Mouse (Mus musculus) kidney, postnatal 0 days (tissue): ENCODE measurements around the gene Ubd. TPM values are rescaled to one million over a fixed set of nuclear protein-coding genes. Genes with fewer than 3 reads are reported as not detected.
A peak's percentile ranks its signal among the peaks of the same experiment; 100 is the strongest.

Experiments used
- ATAC-seq: fragments of 200-750 bp; cut with Nextera tagmentation; replicated peaks from 2 replicates; pipeline ENCODE4 v1.8.0; 2017; ENCODE audit warnings: low read depth, moderate number of reproducible peaks, moderate TSS enrichment, moderate library complexity; ENCODE audit not compliant: low FRiP score
- DNase-seq: peaks from one replicate; pipeline ENCODE4 v3.0.0-alpha.2; 2016; ENCODE audit warnings: low spot score
- H3K27ac ChIP-seq: fragments of 300-500 bp; sonication (generic); 2 replicates; pipeline ENCODE4 v1.5.1; 2014; ENCODE audit warnings: mild to moderate bottlenecking
- H3K27me3 ChIP-seq: fragments of 300-500 bp; sonication (generic); 2 replicates; pipeline ENCODE4 v1.6.1; 2014; ENCODE audit warnings: low read length, mixed read lengths; ENCODE audit not compliant: insufficient read depth
- H3K36me3 ChIP-seq: fragments of 300-500 bp; sonication (generic); 2 replicates; pipeline ENCODE4 v1.6.1; 2014; ENCODE audit warnings: low read length, mixed read lengths; ENCODE audit not compliant: insufficient read depth
- H3K4me1 ChIP-seq: fragments of 300-500 bp; sonication (generic); replicated peaks from 2 replicates; pipeline ENCODE4 v1.6.1; 2014; ENCODE audit warnings: antibody characterized with exemption, low read length, mixed read lengths; ENCODE audit not compliant: insufficient read depth
- H3K4me2 ChIP-seq: fragments of 300-500 bp; sonication (generic); 2 replicates; pipeline ENCODE4 v1.6.1; 2014; ENCODE audit warnings: mild to moderate bottlenecking, low read length, moderate library complexity, mixed read lengths
- H3K4me3 ChIP-seq: fragments of 300-500 bp; sonication (generic); replicated peaks from 2 replicates; pipeline ENCODE4 v1.5.1; 2014; ENCODE audit warnings: low read depth, low read length
- H3K9ac ChIP-seq: fragments of 300-500 bp; sonication (generic); 2 replicates; pipeline ENCODE4 v1.6.1; 2014; ENCODE audit warnings: low read depth, low read length
- H3K9me3 ChIP-seq: fragments of 300-500 bp; sonication (generic); replicated peaks from 2 replicates; pipeline ENCODE4 v1.6.1; 2016; ENCODE audit warnings: low read length, inconsistent platforms, mixed read lengths
- CTCF ChIP-seq: IDR thresholded peaks from 2 replicates; pipeline ENCODE4 v1.5.1; 2016; ENCODE audit warnings: antibody characterized with exemption, low read depth, mild to moderate bottlenecking, moderate library complexity
- WGBS: fragments of 180-500 bp; shearing (Covaris S2); extraction: QIAGEN DNeasy Blood & Tissue Kit; methylation state at CpG from one replicate; pipeline ENCODE4 v1.1.7; 2014; 5-methylcytosine and 5-hydroxymethylcytosine counted together
- polyA plus RNA-seq: library from polyadenylated mRNA; unstranded; fragments of >200 nt; fragmentation: Nextera tagmentation; extraction: Ambion mirVana; gene quantifications from 2 replicates; pipeline ENCODE4 v1.2.1, GENCODE M21; 2015

Ubd gene
- polyA plus RNA-seq, result not detected in 2 replicates

DNA sequence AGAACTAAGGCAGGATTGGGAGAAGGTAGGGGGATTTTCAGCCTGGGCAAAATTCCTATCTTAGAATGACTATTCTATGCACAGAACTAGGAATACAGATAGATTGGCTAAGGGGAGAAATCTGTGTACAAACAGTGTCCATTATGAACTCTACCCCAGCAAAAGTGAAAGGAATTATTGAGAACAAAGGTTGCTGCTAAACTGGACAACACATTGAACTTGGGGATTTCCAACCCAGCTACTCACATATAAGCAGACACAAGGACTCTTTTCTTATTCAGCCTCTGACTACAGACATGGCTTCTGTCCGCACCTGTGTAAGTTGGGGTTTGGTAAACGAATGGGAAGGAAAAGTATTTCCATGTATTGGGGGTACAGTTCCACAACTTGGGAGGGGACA lies at the start of gene Ubd:
Gene Ubd (plus strand): TSS at position 237 of the 400 bp plus-strand sequence.
- Histone ChIP-seq H3K4me3 (no peak within 1 kb of the TSS), H3K4me2 (no peak within 1 kb of the TSS), H3K9me3 (no peaks in the 10 kb centered on the region), H3K9ac (no peak within 1 kb of the TSS), H3K27me3 (peaks cover 24% of the 10 kb centered on the region), H3K36me3 (no peaks in the 10 kb centered on the region), H3K4me1 (no peaks in the 10 kb centered on the region), H3K27ac (no peak within 1 kb of the TSS)
- WGBS, result 86% methylated on average over 2 of the region's 2 CpGs
- no peak for TF ChIP-seq CTCF
- ATAC-seq, result no peak
- DNase-seq, result no peak

- DNase-seq (no peak), ATAC-seq (no peak)
- H3K27me3 ChIP-seq, result no peaks in the 10 kb centered on the region
- H3K9ac ChIP-seq, result no peak within 1 kb of the TSS
- no peaks in the 10 kb centered on the region for H3K4me1 ChIP-seq
- no peaks in the 10 kb centered on the region for H3K36me3 ChIP-seq
- no peak within 1 kb of the TSS for H3K27ac ChIP-seq
- H3K4me3 ChIP-seq, result no peak within 1 kb of the TSS
- no peak within 1 kb of the TSS for H3K4me2 ChIP-seq
- no peaks in the 10 kb centered on the region for H3K9me3 ChIP-seq
- no peak for TF ChIP-seq CTCF
Observed at GRCm38 (mm10) chr17:37161394-37161793, 32.3 kb upstream of the Ubd start, which contains the start of gene Olfr93. TSS of gene Olfr93 (minus strand) at chr17:37161494.

- no peak for ATAC-seq
- WGBS, result 36% methylated on average over 6 of the region's 6 CpGs
Observed at GRCm38 (mm10) chr17:37185474-37185873, 8.2 kb upstream of the Ubd start.

GRCm38 (mm10) chr17:37190711-37191110 lies 3.0 kb upstream of the Ubd start:
- H3K27ac ChIP-seq, result no peak overlapping the region
- no peak for TF ChIP-seq CTCF
- H3K9ac ChIP-seq, result no peak overlapping the region
- no peaks in the 10 kb centered on the region for H3K4me1 ChIP-seq
- no peaks in the 10 kb centered on the region for H3K9me3 ChIP-seq
- H3K4me2 ChIP-seq, result no peak overlapping the region
- H3K4me3 ChIP-seq, result no peak overlapping the region
- peak; percentile 57 for ATAC-seq
- peaks cover 6% of the 10 kb centered on the region; the same call in 1 of the 2 replicates for H3K27me3 ChIP-seq
- H3K36me3 ChIP-seq, result no peaks in the 10 kb centered on the region
- DNase-seq, result peak; percentile 77
- 53% methylated on average over 2 of the region's 2 CpGs for WGBS

More at GRCm38 (mm10) chr17:37185474-37185873, 8.2 kb upstream of the Ubd start:
- H3K9ac ChIP-seq, result no peak overlapping the region
- no peak for TF ChIP-seq CTCF
- H3K27me3 ChIP-seq, result no peaks in the 10 kb centered on the region
- H3K4me1 ChIP-seq, result no peaks in the 10 kb centered on the region
- no peaks in the 10 kb centered on the region for H3K9me3 ChIP-seq
- DNase-seq, result no peak
- H3K4me2 ChIP-seq, result no peak overlapping the region
- H3K27ac ChIP-seq, result no peak overlapping the region
- H3K4me3 ChIP-seq, result no peak overlapping the region
- no peaks in the 10 kb centered on the region for H3K36me3 ChIP-seq

- Histone ChIP-seq H3K9me3 (no peaks in the 10 kb centered on the region), H3K4me1 (no peaks in the 10 kb centered on the region), H3K27ac (no peak overlapping the region), H3K4me3 (no peak overlapping the region), H3K4me2 (no peak overlapping the region), H3K27me3 (peaks cover 24% of the 10 kb centered on the region), H3K36me3 (no peaks in the 10 kb centered on the region), H3K9ac (no peak overlapping the region)
- no peak for TF ChIP-seq CTCF
- DNase-seq, result no peak
- no peak for ATAC-seq
Observed at GRCm38 (mm10) chr17:37193032-37193431, 660 bp upstream of the Ubd start.

DNA sequence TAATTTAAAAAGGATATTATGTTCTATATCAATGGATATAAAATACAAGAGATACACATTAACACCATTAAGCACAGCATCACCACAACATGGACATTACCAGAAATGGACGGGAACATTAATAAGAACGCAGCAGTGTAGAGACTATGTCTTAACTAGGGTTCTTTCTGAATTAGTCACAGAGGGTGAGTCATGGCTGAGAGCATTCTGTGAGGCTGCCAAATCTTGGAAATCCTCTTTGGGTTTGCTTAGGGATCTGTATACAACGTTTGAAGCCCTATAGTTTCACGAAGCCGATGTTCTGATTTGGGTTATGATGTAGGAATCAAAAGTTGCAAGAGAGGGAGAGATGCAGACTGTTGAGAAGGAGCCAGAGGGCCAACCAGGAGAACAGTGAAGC lies 1.1 kb downstream of the Ubd start:
- Histone ChIP-seq H3K27ac (no peak overlapping the region), H3K9me3 (no peaks in the 10 kb centered on the region), H3K36me3 (no peaks in the 10 kb centered on the region), H3K27me3 (peaks cover 30% of the 10 kb centered on the region), H3K4me1 (no peaks in the 10 kb centered on the region), H3K9ac (no peak overlapping the region), H3K4me3 (no peak overlapping the region), H3K4me2 (no peak overlapping the region)
- DNase-seq (no peak), ATAC-seq (no peak)
- WGBS, result 86% methylated on average over 5 of the region's 5 CpGs
- no peak for TF ChIP-seq CTCF
